Mouse (Mus musculus) lung, postnatal 10 days (tissue): Measurements from ENCODE around the gene Rnf113a2.

Experiments used
- DNase-seq: peaks from one replicate; pipeline ENCODE4 v3.0.0; 2021

Gene Rnf113a2

DNA sequence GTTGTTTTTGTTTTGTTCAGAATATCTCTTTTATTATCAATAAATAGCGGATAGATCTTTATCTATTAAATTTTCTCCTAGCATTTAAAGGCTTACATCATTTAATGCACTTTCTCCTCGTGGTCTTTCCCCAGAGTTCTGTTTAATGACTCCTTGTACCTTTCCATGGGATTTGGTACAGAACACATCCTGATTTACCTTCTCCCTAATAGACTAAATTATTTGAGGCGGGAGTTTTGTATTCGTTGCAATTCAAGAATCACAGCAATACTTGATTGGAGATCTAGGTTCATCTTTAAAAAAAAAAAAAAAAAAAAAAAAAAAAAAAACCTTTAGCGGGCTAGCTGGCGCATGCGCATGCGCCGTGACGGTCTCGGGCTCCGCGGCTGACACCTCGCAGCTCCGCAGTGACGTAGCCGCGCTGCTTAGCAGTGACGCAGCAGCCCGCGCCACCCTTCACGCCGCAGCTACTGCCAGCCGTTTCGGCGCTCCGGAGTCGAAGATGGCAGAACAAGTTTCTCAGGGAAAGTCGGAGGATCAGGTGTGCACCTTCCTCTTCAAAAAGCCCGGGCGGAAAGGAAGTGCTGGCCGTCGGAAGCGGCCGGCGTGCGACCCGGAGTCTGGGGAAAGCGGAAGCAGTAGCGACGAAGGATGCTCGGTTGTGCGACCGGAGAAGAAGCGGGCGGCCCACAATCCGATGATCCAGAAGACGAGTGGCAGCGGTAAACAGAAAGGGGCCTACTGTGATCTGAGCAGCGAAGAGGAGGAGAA, at the start of gene Rnf113a2:
Gene Rnf113a2 (plus strand): TSS at position 363 of the 771 bp plus-strand sequence.
- peak; percentile 88 for DNase-seq

- DNase-seq = no peak
Observed at GRCm38 (mm10) chr12:84371647-84372046, 45.3 kb upstream of the Rnf113a2 start.

GRCm38 (mm10) chr12:84373831-84374481, 43.0 kb upstream of the Rnf113a2 start:
- DNase-seq = no peak

DNA sequence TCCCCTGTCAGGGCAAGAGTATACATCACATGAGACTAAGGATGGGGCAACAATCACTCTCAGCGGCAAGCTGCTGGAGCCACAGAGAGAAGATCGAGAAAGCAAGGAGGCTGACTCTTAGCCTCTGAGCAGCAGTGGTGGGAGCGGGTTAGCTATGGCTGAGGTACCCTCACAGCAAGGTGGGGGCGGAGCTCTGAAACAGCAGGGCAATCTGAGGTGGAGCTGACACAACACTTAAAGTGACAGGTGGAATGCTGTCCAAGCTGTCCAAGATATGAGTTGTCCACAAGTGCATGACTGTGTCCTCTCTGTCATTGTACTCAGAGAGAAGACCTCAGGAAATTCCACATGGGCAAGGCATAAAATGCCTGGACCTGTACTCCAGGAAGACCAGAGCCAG, 34.6 kb upstream of the Rnf113a2 start:
- no peak for DNase-seq

- peak; percentile 60 for DNase-seq
Observed at GRCm38 (mm10) chr12:84384644-84385081, 32.3 kb upstream of the Rnf113a2 start.

DNA sequence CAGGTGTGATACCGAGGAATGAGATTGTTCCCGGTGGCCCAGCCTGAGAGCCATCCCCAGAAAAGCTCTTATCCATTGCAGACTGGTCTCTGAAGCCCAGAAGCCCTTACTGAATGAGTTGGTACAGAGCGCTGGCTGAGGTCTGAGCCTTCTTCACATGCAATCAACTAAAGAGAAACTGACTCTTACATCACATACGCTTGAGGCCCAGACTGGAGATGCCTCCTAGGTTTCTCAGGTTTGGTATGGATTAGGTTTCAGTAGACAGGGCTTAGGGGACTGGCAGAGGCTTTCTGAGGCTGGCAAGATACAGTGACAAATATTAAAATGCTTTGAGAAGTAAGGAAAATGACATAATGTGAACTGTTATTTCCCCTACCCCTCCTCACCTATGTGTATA, 31.6 kb upstream of the Rnf113a2 start:
- DNase-seq = no peak

GRCm38 (mm10) chr12:84388097-84388496, 28.9 kb upstream of the Rnf113a2 start:
- DNase-seq = no peak

GRCm38 (mm10) chr12:84388774-84389400, 28.1 kb upstream of the Rnf113a2 start:
- DNase-seq = no peak

- DNase-seq = no peak
Observed at GRCm38 (mm10) chr12:84390336-84390735, 26.7 kb upstream of the Rnf113a2 start.

DNA sequence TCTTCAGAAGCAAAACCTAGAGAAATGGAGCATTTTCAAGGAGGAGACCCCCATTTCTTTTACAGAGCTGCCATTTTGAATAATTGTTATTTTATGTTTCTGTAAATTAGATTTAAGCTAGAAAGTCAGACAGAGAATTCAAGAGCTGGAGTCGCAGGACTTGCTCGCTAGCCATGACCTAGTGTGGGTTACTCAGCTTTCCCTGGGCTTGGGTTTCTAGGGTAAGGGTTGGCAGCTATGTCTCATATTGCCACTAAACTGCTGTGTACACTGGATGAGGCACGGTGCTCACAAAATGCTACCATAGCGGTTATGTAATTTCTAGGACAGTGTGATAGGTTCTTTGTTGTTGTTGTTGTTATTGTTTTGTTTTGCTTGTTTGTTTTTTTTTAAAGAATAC, 24.3 kb upstream of the Rnf113a2 start:
- DNase-seq = no peak

- no peak for DNase-seq
Observed at GRCm38 (mm10) chr12:84393847-84394246, 23.1 kb upstream of the Rnf113a2 start.

DNA sequence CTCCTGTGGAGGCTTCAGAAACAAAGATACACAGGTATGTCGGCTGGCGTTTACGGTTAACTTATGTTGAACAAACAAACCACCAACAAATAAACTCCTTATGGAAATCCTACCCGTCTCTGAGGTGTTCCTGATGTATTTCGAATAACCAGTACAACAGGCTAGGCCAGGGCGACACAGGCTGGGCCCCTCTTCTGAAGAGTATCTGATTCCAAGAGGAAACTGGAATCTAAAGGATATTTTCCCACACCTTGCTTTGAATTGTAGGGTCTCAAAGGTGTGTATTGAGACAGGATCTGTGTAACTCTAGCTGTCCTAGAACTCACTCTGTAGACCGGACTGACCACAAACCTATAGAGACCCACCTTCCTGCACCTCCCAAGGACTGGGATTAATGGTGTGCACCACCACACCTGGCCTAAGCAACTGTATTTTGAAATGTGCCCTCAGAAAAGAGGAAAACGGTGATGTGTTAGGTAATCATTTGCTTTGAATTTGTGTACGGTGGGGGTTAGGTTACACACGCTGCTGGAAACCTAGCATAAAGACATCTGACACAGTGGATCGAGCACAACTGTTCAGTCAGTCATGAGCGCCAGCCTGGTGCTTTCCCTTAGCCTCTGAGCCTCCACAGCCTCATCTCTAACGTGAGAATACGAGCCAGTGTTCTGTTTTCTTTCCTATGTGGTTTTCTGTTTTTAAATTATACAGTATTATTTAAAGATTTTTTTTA, 19.9 kb upstream of the Rnf113a2 start:
- no peak for DNase-seq

- no peak for DNase-seq
Observed at GRCm38 (mm10) chr12:84397685-84398084, 19.3 kb upstream of the Rnf113a2 start.

- DNase-seq = no peak
Observed at GRCm38 (mm10) chr12:84398629-84399028, 18.4 kb upstream of the Rnf113a2 start.

DNA sequence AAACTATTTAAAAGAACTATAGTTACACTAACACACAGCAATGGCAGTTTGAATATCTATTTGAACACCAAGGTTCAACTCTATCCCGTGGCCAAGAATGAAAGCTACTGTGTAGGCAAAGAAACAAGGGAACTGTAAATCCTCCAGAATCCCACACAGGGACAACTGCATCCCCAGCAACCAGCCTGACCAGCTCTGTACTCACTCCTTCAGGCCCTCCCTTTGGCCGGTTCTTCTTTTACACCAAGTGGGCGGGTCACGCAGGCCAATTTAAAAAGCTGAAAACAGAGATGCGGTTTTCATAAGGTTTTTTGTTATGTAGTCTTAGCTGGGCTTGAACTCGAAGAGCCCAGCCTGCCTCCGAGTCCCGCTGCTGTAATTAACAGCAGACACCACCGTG, 17.9 kb upstream of the Rnf113a2 start:
- no peak for DNase-seq

GRCm38 (mm10) chr12:84399663-84400062, 17.3 kb upstream of the Rnf113a2 start:
- no peak for DNase-seq

- no peak for DNase-seq
Observed at GRCm38 (mm10) chr12:84400068-84400467, 16.9 kb upstream of the Rnf113a2 start.

DNA sequence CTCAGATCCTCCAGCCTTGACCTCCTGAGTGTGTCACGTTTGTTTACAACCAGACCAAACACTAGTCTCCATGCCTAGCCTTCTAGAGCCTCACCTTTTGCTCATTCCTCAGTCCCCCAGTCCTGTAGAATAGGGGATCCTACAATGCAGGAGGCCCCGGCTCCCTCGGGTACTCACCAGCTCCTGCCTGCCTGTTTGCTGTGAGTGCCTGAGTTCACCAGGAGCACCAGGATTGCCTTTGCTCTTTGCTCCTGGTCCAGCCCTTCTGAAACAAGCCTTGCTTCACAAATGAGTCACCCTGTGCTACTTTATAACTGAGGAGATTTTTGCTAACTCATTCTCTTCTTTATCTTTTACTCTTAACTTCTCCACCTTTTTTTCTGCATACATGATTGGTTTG, 16.3 kb upstream of the Rnf113a2 start:
- DNase-seq = no peak

DNA sequence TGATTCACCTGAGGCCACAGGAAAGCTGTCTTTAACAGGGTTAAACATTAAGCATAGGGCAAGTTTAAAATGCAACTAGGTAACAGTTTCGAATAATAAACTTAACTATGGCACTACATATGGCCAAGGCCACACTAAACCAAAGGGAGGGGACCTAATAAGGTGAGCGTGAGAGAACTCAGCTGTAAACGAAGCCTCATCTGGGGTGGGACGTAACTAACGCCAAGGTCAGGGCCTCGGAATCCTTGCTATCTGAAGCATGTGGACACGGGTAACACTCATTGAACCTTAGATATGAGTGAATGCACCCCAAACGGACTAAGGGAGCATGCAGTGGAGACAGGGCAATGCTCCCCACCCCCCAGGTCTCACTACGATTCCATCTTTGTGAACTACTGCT, 14.1 kb upstream of the Rnf113a2 start:
- DNase-seq = no peak

- DNase-seq = no peak
Observed at GRCm38 (mm10) chr12:84404541-84404940, 12.5 kb upstream of the Rnf113a2 start.

GRCm38 (mm10) chr12:84407259-84407658, 9.7 kb upstream of the Rnf113a2 start:
- DNase-seq = no peak

DNA sequence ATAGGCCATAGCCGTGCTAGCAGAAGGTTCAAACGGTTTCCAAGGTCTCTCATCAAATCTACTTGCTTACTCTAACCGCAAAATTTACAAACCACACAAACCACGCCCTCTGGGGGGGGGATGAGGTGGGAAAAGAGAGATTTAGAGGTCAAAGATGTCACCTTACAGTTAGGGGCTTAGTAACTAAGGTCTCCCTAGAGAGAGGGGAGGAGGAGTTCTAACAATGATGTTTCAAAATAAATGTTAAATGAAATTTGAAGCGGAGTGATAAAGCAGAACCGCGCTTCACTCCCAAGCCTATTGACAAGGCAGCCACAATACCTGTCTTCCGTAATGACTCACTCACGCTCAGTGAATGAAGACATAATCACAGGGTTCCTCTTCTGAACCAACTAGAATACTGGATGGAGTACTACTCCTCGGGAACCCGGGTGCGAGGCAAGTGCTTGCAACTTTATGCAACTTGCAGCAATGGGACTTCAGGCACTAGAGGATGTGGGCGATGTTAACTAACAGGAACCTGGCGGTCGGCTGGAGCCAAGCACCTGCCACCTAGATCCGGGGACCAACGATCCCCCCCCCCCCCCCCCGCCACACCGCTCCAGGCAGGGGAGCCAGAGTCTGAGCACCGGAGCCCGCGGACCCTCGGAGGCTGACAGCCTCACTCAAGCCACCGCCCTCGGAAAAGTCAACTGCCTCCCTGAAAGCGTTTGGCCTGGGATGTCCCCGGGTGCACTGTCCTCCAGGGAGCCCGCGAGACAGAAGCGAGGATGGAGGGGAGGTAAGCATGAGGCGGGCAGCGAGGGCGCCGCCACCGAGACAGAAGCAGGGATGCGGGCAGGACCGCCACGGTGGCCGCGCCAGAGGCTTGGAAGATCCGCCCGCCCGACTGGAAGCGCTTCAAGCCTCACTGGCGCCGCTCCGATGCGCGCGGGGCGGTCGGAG, 8.8 kb upstream of the Rnf113a2 start:
- DNase-seq = peak; percentile 35
